Mouse (Mus musculus): Measurements from ENCODE around the gene St6galnac5. TPM values are rescaled to one million over a fixed set of nuclear protein-coding genes. Genes with fewer than 3 reads are reported as not detected.

Gene St6galnac5
- polyA plus RNA-seq, 1 experiment from 2014 or later, result 1.7 TPM

DNA sequence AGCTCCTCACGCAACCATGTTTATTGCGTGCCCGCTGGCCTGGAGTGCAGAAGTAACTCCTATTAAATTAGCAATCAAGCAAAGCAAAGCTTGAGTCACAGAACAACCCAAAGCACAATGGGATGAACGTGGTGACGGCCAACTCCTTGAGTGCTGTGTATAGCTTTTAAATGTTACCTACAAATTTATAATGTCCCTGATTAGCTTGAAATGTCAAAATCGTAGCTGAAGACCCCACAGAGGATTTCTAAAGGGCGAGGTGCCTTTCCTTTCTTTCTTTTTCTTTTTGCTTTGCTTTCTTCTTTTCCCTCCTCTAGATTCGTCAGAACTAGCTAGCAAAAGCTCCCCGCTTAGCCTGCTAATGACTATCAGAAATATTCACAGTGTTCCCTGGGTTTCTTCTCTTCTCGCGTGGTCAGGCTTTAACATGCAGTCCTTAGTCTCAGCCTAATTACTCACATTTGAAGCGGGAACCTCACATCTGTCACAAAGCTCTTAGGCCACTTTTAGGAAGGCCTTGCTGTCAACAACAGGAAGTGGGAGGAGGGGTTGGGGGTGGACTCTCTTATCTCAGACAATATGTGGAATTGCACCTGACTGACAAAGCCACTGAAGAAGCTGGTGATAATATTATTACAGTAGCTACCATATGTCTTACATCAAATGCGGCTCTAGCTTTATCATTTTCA lies 53.6 kb downstream of the St6galnac5 start:
- peak; percentile 18; the same call in 1 of the 2 replicates for ATAC-seq (ENCODE audit: insufficient read depth, low FRiP score, low read depth)
- H3K27ac ChIP-seq, result no peak overlapping the region
- H3K4me2 ChIP-seq, result no peak overlapping the region
- WGBS, result 56% methylated on average over 13 of the region's 13 CpGs
- no peaks in the 10 kb centered on the region for H3K27me3 ChIP-seq (replicated peaks)
- peaks cover 6% of the 10 kb centered on the region; the same call in 1 of the 2 replicates for H3K4me1 ChIP-seq
- H3K9ac ChIP-seq, result no peak overlapping the region
- no peaks in the 10 kb centered on the region for H3K36me3 ChIP-seq
- no peaks in the 10 kb centered on the region for H3K9me3 ChIP-seq
- H3K4me3 ChIP-seq (replicated peaks), result no peak overlapping the region

GRCm38 (mm10) chr3:152926166-152926565 lies 55.9 kb downstream of the St6galnac5 start:
- H3K4me2 ChIP-seq, result no peak overlapping the region
- no peaks in the 10 kb centered on the region for H3K36me3 ChIP-seq
- H3K4me3 ChIP-seq (replicated peaks), result no peak overlapping the region
- no peaks in the 10 kb centered on the region for H3K27me3 ChIP-seq (replicated peaks)
- no peak overlapping the region for H3K9ac ChIP-seq
- H3K9me3 ChIP-seq, result no peaks in the 10 kb centered on the region
- H3K27ac ChIP-seq, result no peak overlapping the region
- ATAC-seq (ENCODE audit: insufficient read depth, low FRiP score, low read depth), result no peak
- peaks cover 6% of the 10 kb centered on the region; the same call in 1 of the 2 replicates for H3K4me1 ChIP-seq
- 71% methylated on average over 4 of the region's 4 CpGs for WGBS

DNA sequence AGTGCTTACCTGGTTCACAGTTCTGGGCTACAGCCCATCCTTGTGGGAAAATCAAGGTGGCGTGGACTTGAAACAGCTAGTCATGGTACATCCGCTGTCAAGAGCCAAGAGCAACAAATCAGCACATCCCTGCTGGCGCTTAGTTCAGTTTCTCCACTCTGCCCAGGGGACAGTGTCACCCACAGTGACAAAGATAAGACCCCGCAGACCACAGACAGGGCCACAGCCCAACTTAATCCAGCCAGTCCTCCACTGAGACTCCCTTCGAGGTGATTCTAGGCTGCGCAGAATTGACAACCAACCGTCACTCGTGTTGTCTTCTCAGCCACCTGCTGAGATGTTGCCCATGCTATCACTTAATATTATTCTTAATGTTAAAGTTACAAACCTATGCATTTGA lies 56.7 kb downstream of the St6galnac5 start:
- H3K9me3 ChIP-seq, result no peaks in the 10 kb centered on the region
- H3K27me3 ChIP-seq (replicated peaks), result no peaks in the 10 kb centered on the region
- no peak overlapping the region for H3K27ac ChIP-seq
- no peak overlapping the region for H3K9ac ChIP-seq
- WGBS, result 89% methylated on average over 8 of the region's 8 CpGs
- H3K36me3 ChIP-seq, result no peaks in the 10 kb centered on the region
- H3K4me2 ChIP-seq, result no peak overlapping the region
- H3K4me1 ChIP-seq, result peaks cover 6% of the 10 kb centered on the region; the same call in 1 of the 2 replicates
- no peak overlapping the region for H3K4me3 ChIP-seq (replicated peaks)
- no peak for ATAC-seq (ENCODE audit: insufficient read depth, low FRiP score, low read depth)

DNA sequence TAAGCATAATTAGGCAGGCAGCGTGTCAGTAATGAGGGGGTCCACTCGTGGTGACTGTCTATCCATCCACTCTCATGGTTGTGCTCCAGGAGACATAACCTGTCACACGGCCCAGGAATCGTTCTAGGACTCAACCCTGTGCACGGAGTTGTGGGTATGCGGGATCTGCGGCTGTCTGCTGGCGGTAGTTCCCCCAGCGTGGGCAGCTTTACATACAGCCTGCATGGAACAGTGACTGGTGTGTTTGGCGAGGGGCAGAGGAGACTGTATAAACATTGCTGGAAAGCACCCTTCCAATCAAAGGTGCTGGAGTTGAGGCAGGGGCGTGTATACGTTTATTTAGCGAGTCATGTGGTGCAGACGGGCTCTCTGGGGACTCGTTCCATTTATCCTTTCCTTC lies 58.5 kb downstream of the St6galnac5 start:
- 41% methylated on average over 15 of the region's 15 CpGs for WGBS
- no peak overlapping the region for H3K4me3 ChIP-seq (replicated peaks)
- H3K9me3 ChIP-seq, result no peaks in the 10 kb centered on the region
- H3K4me2 ChIP-seq, result peak overlapping the region; percentile 24; the same call in 1 of the 2 replicates
- H3K27ac ChIP-seq, result no peak overlapping the region
- H3K27me3 ChIP-seq (replicated peaks), result no peaks in the 10 kb centered on the region
- peaks cover 3% of the 10 kb centered on the region; the same call in 1 of the 2 replicates for H3K4me1 ChIP-seq
- H3K9ac ChIP-seq, result no peak overlapping the region
- H3K36me3 ChIP-seq, result no peaks in the 10 kb centered on the region
- ATAC-seq (ENCODE audit: insufficient read depth, low FRiP score, low read depth), result no peak

- no peaks in the 10 kb centered on the region for H3K9me3 ChIP-seq
These were observed 61.7 kb downstream of the St6galnac5 start for GRCm38 (mm10) chr3:152920365-152920764.

GRCm38 (mm10) chr3:152919101-152919500 lies 62.9 kb downstream of the St6galnac5 start:
- Histone ChIP-seq H3K4me1 (no peaks in the 10 kb centered on the region), H3K9me3 (no peaks in the 10 kb centered on the region), H3K4me3 (replicated peaks) (no peak overlapping the region), H3K4me2 (no peak overlapping the region), H3K9ac (no peak overlapping the region), H3K27me3 (replicated peaks) (no peaks in the 10 kb centered on the region), H3K27ac (no peak overlapping the region), H3K36me3 (no peaks in the 10 kb centered on the region)
- no peak for ATAC-seq (ENCODE audit: insufficient read depth, low FRiP score, low read depth)
- 63% methylated on average over 10 of the region's 10 CpGs for WGBS

More at GRCm38 (mm10) chr3:152920365-152920764, 61.7 kb downstream of the St6galnac5 start:
- no peak overlapping the region for H3K4me2 ChIP-seq
- H3K9ac ChIP-seq, result no peak overlapping the region
- no peaks in the 10 kb centered on the region for H3K4me1 ChIP-seq
- no peak for ATAC-seq (ENCODE audit: insufficient read depth, low FRiP score, low read depth)
- no peaks in the 10 kb centered on the region for H3K36me3 ChIP-seq
- H3K27me3 ChIP-seq (replicated peaks), result no peaks in the 10 kb centered on the region
- H3K4me3 ChIP-seq (replicated peaks), result no peak overlapping the region
- H3K27ac ChIP-seq, result no peak overlapping the region
- WGBS, result 82% methylated on average over 3 of the region's 3 CpGs

DNA sequence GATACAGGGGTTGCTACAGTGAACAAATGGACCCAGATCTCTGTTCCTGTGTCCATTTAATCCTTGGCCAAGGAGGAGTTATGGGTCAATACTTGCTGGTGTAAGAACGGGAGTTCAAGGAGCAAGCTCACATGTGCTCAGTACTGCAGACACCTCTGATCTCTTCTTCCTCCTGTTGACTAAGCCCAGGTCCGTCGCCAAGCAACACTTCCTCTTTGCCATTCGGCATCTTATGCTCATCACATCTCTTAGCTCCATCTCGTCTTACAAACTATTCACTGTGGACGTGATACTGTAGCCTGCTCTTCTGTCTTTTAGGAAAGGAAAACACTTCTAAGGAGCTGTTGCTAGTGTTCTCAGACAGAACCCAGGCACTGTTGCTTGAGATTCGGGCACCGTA lies 64.5 kb downstream of the St6galnac5 start:
- Histone ChIP-seq H3K4me3 (replicated peaks) (no peak overlapping the region), H3K9ac (no peak overlapping the region), H3K36me3 (no peaks in the 10 kb centered on the region), H3K27ac (no peak overlapping the region), H3K27me3 (replicated peaks) (no peaks in the 10 kb centered on the region), H3K4me2 (no peak overlapping the region), H3K9me3 (no peaks in the 10 kb centered on the region), H3K4me1 (no peaks in the 10 kb centered on the region)
- ATAC-seq (ENCODE audit: insufficient read depth, low FRiP score, low read depth), result no peak
- WGBS, result 81% methylated on average over 8 of the region's 8 CpGs

GRCm38 (mm10) chr3:152914376-152914775 lies 67.7 kb downstream of the St6galnac5 start:
- no peaks in the 10 kb centered on the region for H3K4me1 ChIP-seq
- no peak for ATAC-seq (ENCODE audit: insufficient read depth, low FRiP score, low read depth)
- no peak overlapping the region for H3K9ac ChIP-seq
- 73% methylated on average over 6 of the region's 6 CpGs for WGBS
- no peak overlapping the region for H3K4me2 ChIP-seq
- no peaks in the 10 kb centered on the region for H3K36me3 ChIP-seq
- no peaks in the 10 kb centered on the region for H3K9me3 ChIP-seq
- H3K27me3 ChIP-seq (replicated peaks), result no peaks in the 10 kb centered on the region
- no peak overlapping the region for H3K4me3 ChIP-seq (replicated peaks)
- H3K27ac ChIP-seq, result no peak overlapping the region

DNA sequence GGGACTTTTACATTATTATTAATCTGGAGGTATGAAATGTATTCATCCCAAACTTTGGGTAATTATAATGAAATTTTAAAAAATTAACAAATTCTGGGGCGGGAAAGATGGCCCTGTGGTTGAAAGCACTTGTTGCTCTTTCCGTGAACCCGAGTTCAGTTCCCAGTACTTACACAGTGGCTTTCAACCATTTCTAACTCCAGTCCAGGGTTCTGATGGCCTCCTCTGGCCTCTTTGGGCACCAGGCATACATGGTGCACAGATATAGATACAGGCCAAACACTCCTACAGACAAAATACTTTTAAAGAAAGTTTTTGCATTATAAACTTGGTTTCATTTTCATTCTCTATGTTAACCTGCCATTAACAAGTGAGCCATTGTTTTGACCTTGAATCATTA lies 68.4 kb downstream of the St6galnac5 start:
- Histone ChIP-seq H3K27me3 (replicated peaks) (no peaks in the 10 kb centered on the region), H3K9me3 (no peaks in the 10 kb centered on the region), H3K27ac (no peak overlapping the region), H3K36me3 (no peaks in the 10 kb centered on the region), H3K9ac (no peak overlapping the region), H3K4me1 (no peaks in the 10 kb centered on the region), H3K4me3 (replicated peaks) (no peak overlapping the region), H3K4me2 (no peak overlapping the region)
- 91% methylated on average over 3 of the region's 3 CpGs for WGBS
- ATAC-seq (ENCODE audit: insufficient read depth, low FRiP score, low read depth), result no peak

DNA sequence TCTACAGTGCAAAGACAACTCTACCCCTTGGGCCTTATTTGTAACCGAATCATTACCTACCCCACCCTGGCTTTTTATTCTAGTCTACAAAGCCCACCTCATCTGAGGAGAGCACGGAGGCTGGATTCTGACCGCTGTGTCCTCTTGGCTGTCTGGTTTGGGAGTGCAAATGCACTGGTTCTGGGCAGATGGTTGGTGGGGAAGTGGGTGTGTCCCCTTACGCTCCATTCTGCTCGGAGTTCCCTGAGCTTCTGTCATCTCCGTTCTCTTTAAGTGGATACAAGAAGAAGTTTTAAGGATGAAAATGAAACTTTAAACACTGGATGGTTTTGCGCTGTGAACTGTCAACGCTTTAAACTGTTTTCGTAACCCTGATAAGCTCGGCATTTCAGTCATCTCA lies 68.9 kb downstream of the St6galnac5 start:
- no peak overlapping the region for H3K27ac ChIP-seq
- ATAC-seq (ENCODE audit: insufficient read depth, low FRiP score, low read depth), result no peak
- no peak overlapping the region for H3K4me3 ChIP-seq (replicated peaks)
- no peaks in the 10 kb centered on the region for H3K36me3 ChIP-seq
- H3K9me3 ChIP-seq, result no peaks in the 10 kb centered on the region
- no peaks in the 10 kb centered on the region for H3K27me3 ChIP-seq (replicated peaks)
- no peaks in the 10 kb centered on the region for H3K4me1 ChIP-seq
- 83% methylated on average over 10 of the region's 10 CpGs for WGBS
- H3K4me2 ChIP-seq, result no peak overlapping the region
- H3K9ac ChIP-seq, result no peak overlapping the region

- H3K4me2 ChIP-seq, result no peak overlapping the region
- H3K9ac ChIP-seq, result no peak overlapping the region
- no peak overlapping the region for H3K4me3 ChIP-seq (replicated peaks)
- no peak overlapping the region for H3K27ac ChIP-seq
- H3K9me3 ChIP-seq, result no peaks in the 10 kb centered on the region
- no peaks in the 10 kb centered on the region for H3K36me3 ChIP-seq
- WGBS, result 75% methylated on average over 23 of the region's 23 CpGs
- no peaks in the 10 kb centered on the region for H3K27me3 ChIP-seq (replicated peaks)
- ATAC-seq (ENCODE audit: insufficient read depth, low FRiP score, low read depth), result 0 out of 2 replicates have a peak, but pooled peaks have one; percentile 27
- H3K4me1 ChIP-seq, result no peaks in the 10 kb centered on the region
These were observed 69.6 kb downstream of the St6galnac5 start for GRCm38 (mm10) chr3:152912216-152913101.

- Histone ChIP-seq H3K4me2 (no peak overlapping the region), H3K4me1 (no peaks in the 10 kb centered on the region), H3K4me3 (replicated peaks) (no peak overlapping the region), H3K9me3 (no peaks in the 10 kb centered on the region), H3K36me3 (no peaks in the 10 kb centered on the region), H3K27me3 (replicated peaks) (no peaks in the 10 kb centered on the region), H3K27ac (no peak overlapping the region), H3K9ac (no peak overlapping the region)
- 78% methylated on average over 4 of the region's 4 CpGs for WGBS
- no peak for ATAC-seq (ENCODE audit: insufficient read depth, low FRiP score, low read depth)
These were observed 70.5 kb downstream of the St6galnac5 start for GRCm38 (mm10) chr3:152911578-152911977.
